Mouse (Mus musculus): ENCODE data around the gene Fam76a.

The Fam76a gene

DNA sequence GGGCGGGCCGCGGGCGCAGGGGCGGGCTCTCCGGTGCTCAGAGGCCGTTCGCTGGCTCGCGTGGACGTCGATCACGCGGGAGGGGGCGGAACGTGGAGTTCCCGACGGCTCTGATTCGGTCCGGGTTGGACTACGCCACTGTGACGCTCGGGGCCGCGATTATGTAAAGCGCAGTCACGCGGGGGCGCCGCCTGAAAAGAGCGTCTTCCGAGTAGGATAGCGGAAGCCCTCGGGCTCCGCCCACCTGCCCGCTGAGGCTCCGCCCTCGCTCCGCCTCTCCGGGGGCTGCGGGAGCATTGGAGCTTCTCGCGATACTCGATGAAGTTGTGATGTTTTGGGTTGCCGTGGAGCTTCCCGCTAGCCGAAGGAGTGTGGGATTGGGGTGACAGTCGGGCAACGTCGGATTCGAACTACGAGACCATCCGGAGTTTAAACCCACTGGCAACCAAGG, at the start of gene Fam76a:
Fam76a (minus strand) TSS at position 1 of the 451 bp plus-strand sequence.
- peak; percentile 100 for DNase-seq

- no peak for DNase-seq
Observed at GRCm38 (mm10) chr4:132972101-132972500, 49.7 kb upstream of the Fam76a start.

DNA sequence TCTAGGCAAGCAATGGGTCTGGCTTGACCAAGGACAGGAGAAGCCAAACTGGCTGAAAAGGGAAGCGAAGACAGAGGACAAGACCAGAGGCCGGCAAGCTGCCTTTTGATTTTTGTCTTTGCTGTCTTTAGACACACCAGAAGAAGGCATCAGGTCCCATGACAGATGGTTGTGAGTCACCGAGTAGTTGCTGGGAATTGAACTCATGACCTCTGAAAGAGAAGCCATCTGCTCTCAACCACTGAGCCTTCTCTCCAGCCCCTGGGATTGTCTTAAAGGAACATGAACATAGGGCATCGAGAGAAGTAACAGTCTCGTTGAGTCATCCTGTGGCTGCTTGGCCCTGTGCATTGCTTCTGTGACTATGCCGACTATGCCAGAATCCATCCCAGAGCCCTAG, 49.2 kb upstream of the Fam76a start:
- DNase-seq, result no peak

- DNase-seq, result no peak
Observed at GRCm38 (mm10) chr4:132968105-132968938, 46.0 kb upstream of the Fam76a start.

- no peak for DNase-seq
Observed at GRCm38 (mm10) chr4:132964473-132964872, 42.1 kb upstream of the Fam76a start.

- no peak for DNase-seq
Observed at GRCm38 (mm10) chr4:132964064-132964463, 41.7 kb upstream of the Fam76a start.

DNA sequence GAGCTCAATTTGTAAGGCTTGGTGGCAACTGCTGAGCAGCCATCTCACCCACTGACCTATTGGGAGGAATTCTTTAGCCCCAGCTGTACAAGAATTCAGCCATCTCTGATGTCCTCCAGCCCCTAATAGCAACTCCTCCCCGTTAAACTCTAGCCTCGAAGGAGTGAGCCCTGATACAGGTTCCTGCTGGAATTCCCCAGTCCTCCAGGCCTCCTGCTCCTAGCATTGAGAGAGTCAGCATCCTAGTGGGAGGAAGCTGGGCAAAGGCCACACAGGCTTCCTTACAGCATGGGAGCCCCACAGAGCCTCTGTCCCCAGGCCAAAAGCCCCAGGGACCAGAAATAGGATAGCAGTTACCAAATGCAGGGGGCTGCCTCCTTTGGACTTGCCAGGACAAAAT, 41.1 kb upstream of the Fam76a start:
- no peak for DNase-seq

GRCm38 (mm10) chr4:132962628-132963027, 40.3 kb upstream of the Fam76a start:
- no peak for DNase-seq

- no peak for DNase-seq
Observed at GRCm38 (mm10) chr4:132961866-132962265, 39.5 kb upstream of the Fam76a start.

DNA sequence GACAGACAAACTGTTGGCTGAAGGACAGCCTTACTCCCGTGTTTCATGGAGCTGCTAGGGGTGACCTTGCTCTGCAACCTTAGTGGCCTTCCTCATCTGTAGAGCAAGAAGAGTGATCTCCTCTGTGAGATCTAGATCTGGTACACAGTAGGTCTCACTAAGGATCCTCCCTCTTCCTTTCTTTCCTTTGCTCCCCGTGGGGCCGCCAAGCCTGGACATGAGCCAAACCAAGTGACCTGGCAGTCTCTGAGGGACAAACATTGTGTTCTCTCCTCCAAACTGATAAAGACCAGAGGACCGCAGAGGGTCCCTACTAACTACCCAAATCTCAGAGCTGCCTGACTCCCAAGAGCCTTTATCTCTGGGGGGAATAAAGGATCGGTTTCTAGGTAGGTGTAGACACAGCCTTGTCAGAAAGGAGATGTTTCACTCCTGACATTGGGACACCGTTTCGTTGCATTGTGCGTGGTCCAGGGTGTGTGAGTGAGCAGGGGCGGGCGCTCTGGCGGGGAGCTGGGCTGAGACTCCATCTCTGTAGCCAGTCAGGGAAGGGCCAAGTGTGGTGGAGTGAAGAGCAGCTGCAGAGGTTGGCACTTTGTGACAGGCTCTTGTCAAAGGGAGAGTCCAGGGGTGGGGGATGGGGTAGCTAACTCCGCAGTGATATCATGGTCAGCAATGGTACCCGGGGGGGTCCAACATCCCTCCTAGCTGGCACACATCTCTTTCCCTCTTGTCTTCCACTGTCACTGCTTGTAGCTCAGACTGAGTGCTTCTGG, 38.7 kb upstream of the Fam76a start:
- DNase-seq, result peak; percentile 63

DNA sequence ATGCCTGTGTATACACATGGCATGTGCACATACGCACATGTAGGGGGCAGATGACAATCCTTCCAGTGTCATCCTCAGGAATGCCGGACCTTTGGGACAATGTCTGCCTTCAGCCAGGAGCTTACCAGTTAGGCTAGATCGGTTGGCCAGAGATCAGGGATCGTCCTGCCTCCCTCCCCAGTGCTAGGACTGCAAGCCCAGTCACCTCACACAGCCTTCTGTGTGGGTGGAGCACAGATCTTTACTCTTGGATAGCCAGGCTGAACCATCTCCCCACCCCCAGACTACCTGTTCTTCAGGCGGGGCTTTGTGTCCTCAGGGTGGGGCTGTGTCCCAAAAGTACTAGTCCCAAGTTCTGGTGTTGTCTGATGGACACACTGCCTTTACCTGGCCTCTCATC, 38.0 kb upstream of the Fam76a start:
- no peak for DNase-seq

DNA sequence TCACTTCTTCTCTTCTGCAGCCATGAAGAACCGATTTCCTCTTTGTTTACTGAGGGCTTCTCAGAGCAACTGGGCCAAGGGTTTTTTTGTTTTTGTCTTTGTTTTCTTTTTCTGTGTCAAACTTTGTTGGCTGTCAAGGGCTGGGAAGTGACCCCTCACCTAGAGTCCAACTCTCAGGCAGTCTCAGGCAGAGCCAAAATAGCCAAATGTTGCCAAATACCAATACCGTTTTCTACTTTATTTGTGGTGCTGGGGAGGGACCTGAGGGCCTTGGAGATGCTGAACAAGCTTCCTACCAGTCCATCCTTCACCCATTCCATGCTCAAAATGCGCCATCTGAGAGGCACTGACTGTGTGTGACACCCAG, 37.3 kb upstream of the Fam76a start:
- DNase-seq, result no peak

DNA sequence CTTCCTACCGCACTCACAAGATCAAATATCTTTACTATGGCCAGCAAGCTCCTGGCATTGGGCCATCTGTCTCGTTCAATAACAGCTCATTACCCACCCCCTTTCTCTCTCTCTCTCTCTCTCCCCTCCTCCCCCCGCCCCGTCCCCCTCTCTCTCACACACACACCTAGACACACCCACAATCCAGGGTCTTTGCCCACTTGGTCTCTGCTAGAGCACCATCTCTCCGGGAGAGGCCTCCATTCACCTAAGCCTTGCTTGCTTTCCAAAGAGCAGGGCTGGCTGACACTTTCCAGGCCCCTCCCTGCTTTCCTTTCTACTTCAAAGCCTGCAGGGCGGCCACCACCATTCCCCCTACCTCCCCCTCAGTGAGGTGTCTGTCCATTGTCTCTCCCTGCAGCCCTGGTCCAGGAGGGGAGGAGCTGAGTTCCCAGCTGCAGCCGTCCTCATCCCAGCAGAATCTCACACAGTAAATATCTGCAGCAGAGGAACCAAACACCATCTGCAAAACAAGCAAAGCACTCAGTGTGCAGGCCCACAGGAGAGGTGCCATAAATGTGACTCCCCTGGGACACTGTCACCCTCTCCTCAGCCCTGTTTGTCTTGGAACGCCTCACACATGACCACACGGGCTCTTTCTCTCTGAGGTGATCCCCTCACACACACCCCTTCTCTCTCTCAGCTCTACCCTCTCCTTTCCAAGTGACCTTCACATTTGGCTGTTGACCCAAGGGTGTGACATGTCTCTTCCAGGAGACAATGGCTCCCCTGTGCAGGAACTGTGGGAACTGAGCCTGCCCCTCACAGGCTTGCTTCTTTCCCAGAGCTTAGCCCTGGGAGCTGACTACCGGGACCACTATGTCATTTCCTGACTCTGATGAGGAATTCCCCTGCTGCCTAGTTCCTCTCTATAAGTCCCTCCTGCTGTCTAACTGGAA, 36.7 kb upstream of the Fam76a start:
- DNase-seq, result peak; percentile 36

- DNase-seq, result no peak
Observed at GRCm38 (mm10) chr4:132955395-132955791, 33.0 kb upstream of the Fam76a start.

DNA sequence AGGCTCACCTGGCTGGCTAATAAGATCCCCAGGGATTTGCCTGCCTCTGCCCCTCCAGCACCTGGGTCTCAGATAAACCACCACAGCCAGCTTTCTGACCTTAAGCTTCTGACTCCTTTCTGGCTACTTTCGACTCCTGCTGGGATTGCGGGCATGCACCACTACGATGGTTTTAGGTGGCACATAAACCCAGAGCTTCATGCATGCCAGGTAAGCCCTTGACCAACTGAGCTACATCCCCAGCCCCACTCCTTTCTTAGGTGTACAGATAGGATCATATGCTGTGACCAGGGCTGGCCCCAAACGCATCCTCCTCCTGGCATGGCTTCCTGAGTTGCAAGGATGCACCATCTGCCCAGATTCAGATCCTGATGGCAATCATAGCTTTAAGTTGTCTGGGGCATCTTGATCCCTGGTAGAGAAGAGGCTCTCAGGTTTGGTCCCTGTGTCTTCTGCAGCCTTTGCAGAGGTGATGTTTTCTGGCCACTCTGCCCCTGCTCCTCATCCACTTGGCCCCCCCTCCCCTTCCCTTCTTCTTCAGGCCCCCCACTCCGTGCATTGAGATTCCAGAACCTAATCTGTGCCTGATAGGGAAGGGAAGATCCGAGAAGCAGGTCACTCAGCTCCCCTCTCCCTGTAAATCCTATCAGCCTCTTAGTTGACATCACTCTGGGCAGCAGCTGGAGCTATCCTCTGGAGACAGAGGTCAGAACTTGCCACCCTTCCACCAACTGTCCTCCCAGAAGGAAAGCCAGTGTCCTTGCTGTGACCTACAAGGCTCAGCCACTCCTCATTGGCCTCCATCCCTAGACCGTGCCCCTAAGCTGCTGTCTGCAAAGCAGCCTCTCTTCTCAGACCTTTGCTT, 32.4 kb upstream of the Fam76a start:
- no peak for DNase-seq

DNA sequence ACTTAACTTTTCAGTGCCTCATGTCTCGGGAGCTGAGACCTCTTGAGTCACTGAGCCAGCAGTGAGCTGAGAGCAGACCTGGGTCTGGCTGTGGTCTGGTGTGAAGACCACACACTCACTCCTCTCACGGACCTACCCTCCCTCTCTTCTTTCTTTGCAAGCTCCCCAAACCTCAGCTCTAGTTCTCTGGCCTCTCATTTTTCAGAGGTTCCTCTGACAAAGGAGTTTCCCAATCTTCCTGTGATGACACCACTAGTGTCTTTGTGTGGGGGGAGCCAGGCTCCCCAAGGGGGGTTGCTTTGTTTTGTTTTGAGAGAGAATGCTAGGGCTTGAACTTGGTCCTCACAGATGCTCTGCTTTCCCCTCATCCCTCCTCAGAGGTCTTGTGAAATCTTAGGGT, 28.6 kb upstream of the Fam76a start:
- no peak for DNase-seq

GRCm38 (mm10) chr4:132949882-132950532, 27.6 kb upstream of the Fam76a start:
- DNase-seq, result no peak

DNA sequence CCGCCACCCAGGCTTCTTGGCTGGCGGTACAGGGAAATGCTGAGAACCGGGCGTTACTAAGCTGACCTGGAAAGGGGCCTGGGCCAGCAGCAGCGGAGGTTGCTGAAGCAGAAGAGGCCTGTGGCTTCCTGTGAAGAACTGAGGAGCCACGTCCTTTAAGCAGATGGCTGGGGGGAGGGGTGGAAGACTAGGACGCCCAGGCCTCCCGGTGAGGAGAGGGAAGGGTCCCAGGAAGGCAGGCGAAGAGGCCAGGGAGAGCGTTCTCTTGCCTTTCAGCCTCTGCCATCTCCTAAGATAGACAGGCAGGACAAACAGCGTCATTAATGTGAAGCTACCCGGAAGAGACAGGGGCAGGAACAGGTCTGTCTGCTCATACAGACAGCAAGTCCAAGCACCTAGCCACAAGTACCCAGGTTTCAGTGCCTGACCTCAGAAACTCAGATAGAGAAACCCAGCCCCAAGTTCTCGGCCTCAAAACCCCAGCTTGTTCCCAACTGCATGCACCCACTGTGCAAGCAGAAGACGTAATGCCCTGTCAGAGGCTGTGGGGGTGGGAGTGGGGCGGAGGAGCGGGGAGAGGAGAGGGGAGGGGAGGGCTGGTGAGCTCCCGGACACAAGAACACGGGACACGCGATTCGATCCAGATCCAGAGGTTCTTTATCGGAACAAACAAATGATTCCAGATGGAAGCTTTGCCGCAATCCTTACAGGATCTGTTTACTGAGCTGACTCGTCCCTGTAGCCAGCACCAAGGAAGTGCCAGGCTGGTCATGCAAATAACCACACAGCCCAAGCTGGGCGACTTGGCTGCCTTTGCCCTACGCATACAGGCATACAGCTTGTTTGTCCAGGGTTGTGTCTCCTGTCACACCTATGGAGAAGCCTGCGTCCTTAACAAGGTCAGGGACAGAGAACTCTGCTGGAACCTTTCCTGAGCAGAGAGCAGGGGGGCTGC, 24.0 kb upstream of the Fam76a start:
- DNase-seq, result peak; percentile 60

- DNase-seq, result peak; percentile 92
Observed at GRCm38 (mm10) chr4:132945261-132946046, 23.1 kb upstream of the Fam76a start.

All from lung, postnatal 14 days (tissue).